Mouse (Mus musculus): ENCODE results near the gene Ruvbl1. TPM values are rescaled to one million over a fixed set of nuclear protein-coding genes. Genes with fewer than 3 reads are reported as not detected.

The Ruvbl1 gene
- total and polyA plus RNA-seq, 3 experiments, result 34.3 to 159 (median 35.6) TPM

GRCm38 (mm10) chr6:88469878-88470277 is 4.7 kb downstream of the Ruvbl1 start:
- no peaks in the 10 kb centered on the region for H3K27me3 ChIP-seq (ENCODE audit: insufficient read depth, low read length)
- no peak overlapping the region for H3K4me3 ChIP-seq (ENCODE audit: low read depth, low read length)
- H3K4me1 ChIP-seq (ENCODE audit: insufficient read depth, low read depth, low read length), result peaks cover 40% of the 10 kb centered on the region
- DNase-seq (ENCODE audit: low spot score) (no peak), ATAC-seq (ENCODE audit: extremely low read depth, insufficient number of reproducible peaks, low FRiP score, poor library complexity, severe bottlenecking) (no peak)
- H3K9me3 ChIP-seq (replicated peaks), result no peaks in the 10 kb centered on the region
- TF ChIP-seq POLR2AphosphoS5 (IDR thresholded peaks at IDR 0.05; ENCODE audit: insufficient replicate concordance, low read depth, low read length) (no peak), CTCF (IDR thresholded peaks at IDR 0.05; ENCODE audit: low read depth, low read length) (no peak), TAL1 (conservative IDR thresholded peaks at IDR 0.05; ENCODE audit: low read depth, low read length) (no peak), GATA2 (IDR thresholded peaks at IDR 0.05; ENCODE audit: borderline replicate concordance, low read depth, low read length) (no peak), GATA1 (IDR thresholded peaks at IDR 0.05; ENCODE audit: borderline replicate concordance, low read length) (no peak)
- peaks cover 85% of the 10 kb centered on the region for H3K36me3 ChIP-seq (replicated peaks)

- DNase-seq (ENCODE audit: low spot score), result no peak
- no peaks in the 10 kb centered on the region for H3K9me3 ChIP-seq (replicated peaks)
- H3K27me3 ChIP-seq (ENCODE audit: insufficient read depth, low read length), result no peaks in the 10 kb centered on the region
- ATAC-seq (ENCODE audit: extremely low read depth, insufficient number of reproducible peaks, low FRiP score, poor library complexity, severe bottlenecking), result no peak
- H3K4me1 ChIP-seq (ENCODE audit: insufficient read depth, low read depth, low read length), result 0 out of 2 replicates have a peak, but pooled peaks cover 7% of the 10 kb centered on the region
- H3K36me3 ChIP-seq (replicated peaks), result peaks cover 100% of the 10 kb centered on the region
- H3K4me3 ChIP-seq (ENCODE audit: low read depth, low read length), result no peak overlapping the region
- TF ChIP-seq POLR2AphosphoS5 (IDR thresholded peaks at IDR 0.05; ENCODE audit: insufficient replicate concordance, low read depth, low read length), result no peak
- no peak for TF ChIP-seq GATA1 (IDR thresholded peaks at IDR 0.05; ENCODE audit: borderline replicate concordance, low read length)
Observed at GRCm38 (mm10) chr6:88480421-88480820, 15.2 kb downstream of the Ruvbl1 start.

GRCm38 (mm10) chr6:88483111-88483510 is 17.9 kb downstream of the Ruvbl1 start:
- Histone ChIP-seq H3K36me3 (replicated peaks) (peaks cover 100% of the 10 kb centered on the region), H3K4me3 (ENCODE audit: low read depth, low read length) (no peak overlapping the region), H3K27me3 (ENCODE audit: insufficient read depth, low read length) (no peaks in the 10 kb centered on the region), H3K4me1 (ENCODE audit: insufficient read depth, low read depth, low read length) (no peaks in the 10 kb centered on the region), H3K9me3 (replicated peaks) (no peaks in the 10 kb centered on the region)
- DNase-seq (ENCODE audit: low spot score) (no peak), ATAC-seq (ENCODE audit: extremely low read depth, insufficient number of reproducible peaks, low FRiP score, poor library complexity, severe bottlenecking) (no peak)
- TF ChIP-seq TAL1 (conservative IDR thresholded peaks at IDR 0.05; ENCODE audit: low read depth, low read length) (no peak), GATA2 (IDR thresholded peaks at IDR 0.05; ENCODE audit: borderline replicate concordance, low read depth, low read length) (no peak), CTCF (IDR thresholded peaks at IDR 0.05; ENCODE audit: low read depth, low read length) (no peak), GATA1 (IDR thresholded peaks at IDR 0.05; ENCODE audit: borderline replicate concordance, low read length) (no peak)

- no peak overlapping the region for H3K4me3 ChIP-seq (ENCODE audit: low read depth, low read length)
- H3K27me3 ChIP-seq (ENCODE audit: insufficient read depth, low read length), result no peaks in the 10 kb centered on the region
- peaks cover 100% of the 10 kb centered on the region for H3K36me3 ChIP-seq (replicated peaks)
- H3K9me3 ChIP-seq (replicated peaks), result no peaks in the 10 kb centered on the region
- TF ChIP-seq POLR2AphosphoS5 (IDR thresholded peaks at IDR 0.05; ENCODE audit: insufficient replicate concordance, low read depth, low read length) (no peak), CTCF (IDR thresholded peaks at IDR 0.05; ENCODE audit: low read depth, low read length) (no peak), GATA1 (IDR thresholded peaks at IDR 0.05; ENCODE audit: borderline replicate concordance, low read length) (no peak)
- 0 out of 2 replicates have a peak, but pooled peaks cover 2% of the 10 kb centered on the region for H3K4me1 ChIP-seq (ENCODE audit: insufficient read depth, low read depth, low read length)
- ATAC-seq (ENCODE audit: extremely low read depth, insufficient number of reproducible peaks, low FRiP score, poor library complexity, severe bottlenecking) (no peak), DNase-seq (ENCODE audit: low spot score) (no peak)
Observed at GRCm38 (mm10) chr6:88483913-88484312, 18.7 kb downstream of the Ruvbl1 start.

GRCm38 (mm10) chr6:88485378-88485777 is 20.2 kb downstream of the Ruvbl1 start:
- H3K27me3 ChIP-seq (ENCODE audit: insufficient read depth, low read length), result no peaks in the 10 kb centered on the region
- 0 out of 2 replicates have a peak, but pooled peaks cover 2% of the 10 kb centered on the region for H3K4me1 ChIP-seq (ENCODE audit: insufficient read depth, low read depth, low read length)
- TF ChIP-seq TAL1 (conservative IDR thresholded peaks at IDR 0.05; ENCODE audit: low read depth, low read length), result no peak
- no peak for TF ChIP-seq CTCF (IDR thresholded peaks at IDR 0.05; ENCODE audit: low read depth, low read length)
- no peak for TF ChIP-seq GATA2 (IDR thresholded peaks at IDR 0.05; ENCODE audit: borderline replicate concordance, low read depth, low read length)
- TF ChIP-seq GATA1 (IDR thresholded peaks at IDR 0.05; ENCODE audit: borderline replicate concordance, low read length), result no peak
- TF ChIP-seq POLR2AphosphoS5 (IDR thresholded peaks at IDR 0.05; ENCODE audit: insufficient replicate concordance, low read depth, low read length), result no peak
- peaks cover 97% of the 10 kb centered on the region for H3K36me3 ChIP-seq (replicated peaks)
- H3K4me3 ChIP-seq (ENCODE audit: low read depth, low read length), result no peak overlapping the region
- ATAC-seq (ENCODE audit: extremely low read depth, insufficient number of reproducible peaks, low FRiP score, poor library complexity, severe bottlenecking) (no peak), DNase-seq (ENCODE audit: low spot score) (no peak)
- no peaks in the 10 kb centered on the region for H3K9me3 ChIP-seq (replicated peaks)

GRCm38 (mm10) chr6:88486893-88487292 is 21.7 kb downstream of the Ruvbl1 start:
- no peak overlapping the region for H3K4me3 ChIP-seq (ENCODE audit: low read depth, low read length)
- no peak for DNase-seq (ENCODE audit: low spot score)

GRCm38 (mm10) chr6:88489026-88489425 is 23.8 kb downstream of the Ruvbl1 start:
- no peak overlapping the region for H3K4me3 ChIP-seq (ENCODE audit: low read depth, low read length)
- no peaks in the 10 kb centered on the region for H3K27me3 ChIP-seq (ENCODE audit: insufficient read depth, low read length)
- H3K9me3 ChIP-seq (replicated peaks), result no peaks in the 10 kb centered on the region
- no peak for ATAC-seq (ENCODE audit: extremely low read depth, insufficient number of reproducible peaks, low FRiP score, poor library complexity, severe bottlenecking)
- TF ChIP-seq GATA2 (IDR thresholded peaks at IDR 0.05; ENCODE audit: borderline replicate concordance, low read depth, low read length), result no peak
- no peak for TF ChIP-seq POLR2AphosphoS5 (IDR thresholded peaks at IDR 0.05; ENCODE audit: insufficient replicate concordance, low read depth, low read length)
- no peak for DNase-seq (ENCODE audit: low spot score)
- H3K4me1 ChIP-seq (ENCODE audit: insufficient read depth, low read depth, low read length), result 0 out of 2 replicates have a peak, but pooled peaks cover 2% of the 10 kb centered on the region
- peaks cover 97% of the 10 kb centered on the region for H3K36me3 ChIP-seq (replicated peaks)

More at GRCm38 (mm10) chr6:88486893-88487292, 21.7 kb downstream of the Ruvbl1 start:
- Histone ChIP-seq H3K4me1 (ENCODE audit: insufficient read depth, low read depth, low read length) (0 out of 2 replicates have a peak, but pooled peaks cover 2% of the 10 kb centered on the region), H3K36me3 (replicated peaks) (peaks cover 97% of the 10 kb centered on the region), H3K27me3 (ENCODE audit: insufficient read depth, low read length) (no peaks in the 10 kb centered on the region), H3K9me3 (replicated peaks) (no peaks in the 10 kb centered on the region)
- TF ChIP-seq GATA2 (IDR thresholded peaks at IDR 0.05; ENCODE audit: borderline replicate concordance, low read depth, low read length), result no peak
- no peak for TF ChIP-seq POLR2AphosphoS5 (IDR thresholded peaks at IDR 0.05; ENCODE audit: insufficient replicate concordance, low read depth, low read length)
- TF ChIP-seq TAL1 (conservative IDR thresholded peaks at IDR 0.05; ENCODE audit: low read depth, low read length), result no peak
- TF ChIP-seq GATA1 (IDR thresholded peaks at IDR 0.05; ENCODE audit: borderline replicate concordance, low read length), result no peak
- no peak for TF ChIP-seq CTCF (IDR thresholded peaks at IDR 0.05; ENCODE audit: low read depth, low read length)
- ATAC-seq (ENCODE audit: extremely low read depth, insufficient number of reproducible peaks, low FRiP score, poor library complexity, severe bottlenecking), result no peak

Data from G1E (cell line).